Mouse (Mus musculus) midbrain, embryonic 16.5 days (tissue): ENCODE data around the gene Tnfrsf18. TPM values are rescaled to one million over a fixed set of nuclear protein-coding genes. Genes with fewer than 3 reads are reported as not detected.
A peak's percentile ranks its signal among the peaks of the same experiment; 100 is the strongest.

Experiments used
- ATAC-seq: fragments of 200-750 bp; cut with Nextera tagmentation; 2 replicates; pipeline ENCODE4 v1.8.0; 2017; ENCODE audit warnings: moderate TSS enrichment
- H3K27ac ChIP-seq: fragments of 300-500 bp; sonication (generic); 2 replicates; pipeline ENCODE4 v1.5.1; 2014; ENCODE audit warnings: mild to moderate bottlenecking, low read length, mixed read lengths
- H3K27me3 ChIP-seq: fragments of 300-500 bp; sonication (generic); 2 replicates; pipeline ENCODE4 v1.6.1; 2014; ENCODE audit warnings: low read depth, low read length, mixed read lengths; ENCODE audit not compliant: control insufficient read depth, insufficient read depth
- H3K36me3 ChIP-seq: fragments of 300-500 bp; sonication (generic); 2 replicates; pipeline ENCODE4 v1.6.1; 2014; ENCODE audit warnings: mild to moderate bottlenecking, low read length, moderate library complexity, mixed read lengths; ENCODE audit not compliant: control insufficient read depth, insufficient read depth
- H3K4me1 ChIP-seq: fragments of 300-500 bp; sonication (generic); 2 replicates; pipeline ENCODE4 v1.6.1; 2014; ENCODE audit warnings: mild to moderate bottlenecking, low read length, mixed read lengths; ENCODE audit not compliant: control insufficient read depth, insufficient read depth
- H3K4me2 ChIP-seq: fragments of 300-500 bp; sonication (generic); 2 replicates; pipeline ENCODE4 v1.6.1; 2014; ENCODE audit warnings: mild to moderate bottlenecking, low read length, mixed read lengths
- H3K4me3 ChIP-seq: fragments of 300-500 bp; sonication (generic); 2 replicates; pipeline ENCODE4 v1.5.1; 2014; ENCODE audit warnings: low read depth, mild to moderate bottlenecking, low read length, moderate library complexity, mixed read lengths
- H3K9ac ChIP-seq: fragments of 300-500 bp; sonication (generic); 2 replicates; pipeline ENCODE4 v1.6.1; 2014; ENCODE audit warnings: low read depth, low read length, mixed read lengths
- H3K9me3 ChIP-seq: fragments of 300-500 bp; sonication (generic); replicated peaks from 2 replicates; pipeline ENCODE4 v1.6.1; 2014; ENCODE audit warnings: mild to moderate bottlenecking, low read length, mixed read lengths; ENCODE audit not compliant: control insufficient read depth, poor library complexity, severe bottlenecking
- WGBS: fragments of 180-500 bp; shearing (Covaris S2); extraction: QIAGEN DNeasy Blood & Tissue Kit; methylation state at CpG from one replicate; pipeline ENCODE4 v1.1.7; 2014; 5-methylcytosine and 5-hydroxymethylcytosine counted together
- polyA plus RNA-seq: library from polyadenylated mRNA; unstranded; fragments of >200 nt; fragmentation: Nextera tagmentation; extraction: Ambion mirVana; gene quantifications from 2 replicates; pipeline ENCODE4 v1.2.1, GENCODE M21; 2015

Gene Tnfrsf18
- polyA plus RNA-seq, 1 experiment from 2014 or later = 2.4 TPM

DNA sequence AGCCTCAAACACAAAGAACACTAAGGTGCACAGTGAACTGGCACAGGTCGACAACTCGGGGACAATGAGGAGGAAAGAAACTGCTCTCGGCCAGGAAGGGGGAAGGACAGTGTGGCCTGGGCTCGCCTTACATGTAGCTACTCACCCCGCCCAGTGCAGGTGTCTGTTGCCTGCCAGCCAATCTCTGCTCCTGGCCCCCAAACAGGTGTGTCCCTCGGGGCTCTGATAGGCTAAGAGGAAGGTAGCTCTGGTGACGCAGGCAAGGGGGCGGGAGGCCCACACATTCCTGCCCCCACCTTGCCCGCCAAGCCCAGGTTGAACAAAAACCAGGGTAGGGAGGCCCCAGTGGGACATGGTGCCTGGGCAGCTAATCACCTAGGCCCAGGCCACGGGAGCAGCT is 33.7 kb downstream of the Tnfrsf18 start:
- no peak overlapping the region for H3K4me3 ChIP-seq
- no peak overlapping the region for H3K4me2 ChIP-seq
- no peak overlapping the region for H3K9ac ChIP-seq
- H3K27ac ChIP-seq = no peak overlapping the region
- ATAC-seq = no peak
- H3K9me3 ChIP-seq = no peaks in the 10 kb centered on the region
- 47% methylated on average over 10 of the region's 10 CpGs for WGBS
- H3K36me3 ChIP-seq = no peaks in the 10 kb centered on the region
- no peaks in the 10 kb centered on the region for H3K27me3 ChIP-seq
- peaks cover 6% of the 10 kb centered on the region; the same call in 1 of the 2 replicates for H3K4me1 ChIP-seq

DNA sequence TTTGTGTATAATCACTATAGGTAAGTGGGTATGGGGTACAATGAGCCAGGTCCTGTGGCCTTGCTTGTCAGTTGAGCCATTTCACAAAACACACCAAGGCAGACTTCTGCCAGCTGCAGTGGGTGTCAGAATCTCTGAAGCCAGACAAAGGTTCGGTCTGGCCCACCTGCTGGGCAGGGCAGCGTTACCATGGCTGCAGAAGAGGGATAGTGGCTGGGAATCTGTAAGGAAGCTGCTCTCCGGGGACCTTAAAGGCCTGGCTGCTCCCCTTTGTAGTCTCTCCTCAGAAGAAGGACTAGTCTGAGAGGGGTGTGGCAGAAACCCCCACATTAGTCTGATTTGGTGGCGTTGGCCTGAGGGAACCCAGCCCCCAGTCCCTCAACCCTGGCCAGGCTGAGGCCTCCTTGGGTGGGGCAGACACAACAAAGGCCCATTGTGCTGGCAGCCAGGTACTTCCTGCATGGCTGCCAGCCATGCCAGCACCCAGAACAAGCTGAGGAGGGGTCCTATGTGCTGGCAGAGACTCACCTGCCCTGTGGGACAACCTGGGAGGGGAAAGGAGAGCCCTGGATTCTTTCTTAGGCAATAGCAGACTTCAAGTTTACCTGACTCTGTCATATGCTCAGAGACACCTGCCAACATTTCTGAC is 38.0 kb downstream of the Tnfrsf18 start:
- peak overlapping the region; percentile 33; the same call in 1 of the 2 replicates for H3K27ac ChIP-seq

DNA sequence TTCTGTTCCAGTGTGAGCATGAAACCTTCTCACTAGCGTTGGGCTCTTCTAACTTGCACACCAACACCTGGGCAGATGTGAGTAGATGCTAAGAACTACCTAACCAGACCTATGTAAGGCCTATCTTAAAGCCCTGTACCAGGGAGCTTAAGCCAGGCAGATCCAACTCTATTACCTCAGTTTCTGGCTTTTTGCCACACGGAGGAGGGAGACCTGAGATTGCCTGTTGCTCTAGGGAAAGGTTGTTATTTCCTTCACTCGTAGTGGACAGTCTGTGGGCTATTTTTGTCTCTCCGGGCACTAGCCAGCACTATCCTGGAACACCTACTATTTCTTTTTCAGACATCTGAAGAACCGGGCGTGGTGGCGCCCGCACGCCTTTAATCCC is 38.5 kb downstream of the Tnfrsf18 start:
- H3K27ac ChIP-seq = no peak overlapping the region; the same call in 1 of the 2 replicates
- WGBS = 79% methylated on average over 9 of the region's 9 CpGs
- no peak overlapping the region for H3K4me3 ChIP-seq
- no peaks in the 10 kb centered on the region for H3K9me3 ChIP-seq
- H3K4me2 ChIP-seq = no peak overlapping the region
- ATAC-seq = no peak
- H3K4me1 ChIP-seq = peaks cover 6% of the 10 kb centered on the region; the same call in 1 of the 2 replicates
- no peaks in the 10 kb centered on the region for H3K27me3 ChIP-seq
- no peak overlapping the region for H3K9ac ChIP-seq
- H3K36me3 ChIP-seq = no peaks in the 10 kb centered on the region

More for the DNA sequence above, 38.0 kb downstream of the Tnfrsf18 start:
- no peak overlapping the region for H3K4me2 ChIP-seq
- H3K27me3 ChIP-seq = no peaks in the 10 kb centered on the region
- ATAC-seq = no peak
- WGBS = 3% methylated on average over 4 of the region's 4 CpGs
- H3K4me1 ChIP-seq = peaks cover 6% of the 10 kb centered on the region; the same call in 1 of the 2 replicates
- peak overlapping the region; percentile 20; the same call in 1 of the 2 replicates for H3K9ac ChIP-seq
- H3K9me3 ChIP-seq = no peaks in the 10 kb centered on the region
- no peak overlapping the region for H3K4me3 ChIP-seq
- H3K36me3 ChIP-seq = no peaks in the 10 kb centered on the region

DNA sequence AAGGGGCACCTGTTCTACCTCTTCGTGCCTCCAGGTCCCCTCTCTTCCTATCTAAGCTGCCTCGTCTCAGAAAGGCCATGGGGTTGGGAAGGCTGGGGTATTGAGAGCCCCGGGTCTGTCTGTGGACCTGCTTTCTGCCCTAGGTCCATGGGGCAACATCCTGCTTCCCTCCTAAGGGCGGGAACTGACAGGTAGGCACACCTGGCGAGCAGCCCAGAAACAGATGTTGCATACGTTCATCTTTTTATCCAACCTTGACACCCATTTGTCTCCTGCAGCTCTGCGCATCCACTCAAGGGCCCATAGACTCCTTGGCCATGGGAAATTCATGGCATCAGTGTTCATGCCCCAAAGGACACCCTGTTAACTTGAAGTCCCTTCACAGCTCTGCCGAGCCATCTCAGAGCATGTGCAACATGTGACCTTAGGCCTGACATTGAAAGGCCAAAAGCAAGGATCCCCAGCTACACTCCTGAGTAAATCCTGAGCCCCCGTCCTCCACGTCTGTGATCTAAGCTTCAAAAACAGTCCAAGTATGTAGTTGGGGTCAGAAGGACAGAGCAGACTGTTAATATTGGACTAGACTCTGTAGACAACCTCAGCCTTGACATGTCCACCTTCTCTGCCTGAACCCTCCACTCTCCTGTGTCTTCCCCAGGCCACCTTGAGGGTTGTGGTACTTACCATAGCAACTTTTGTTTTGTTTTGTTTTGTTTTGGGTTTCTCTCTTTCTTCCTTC is 39.4 kb downstream of the Tnfrsf18 start:
- Histone ChIP-seq H3K4me3 (no peak overlapping the region), H3K27ac (no peak overlapping the region), H3K36me3 (no peaks in the 10 kb centered on the region), H3K9ac (no peak overlapping the region), H3K9me3 (no peaks in the 10 kb centered on the region), H3K4me2 (no peak overlapping the region), H3K4me1 (peaks cover 6% of the 10 kb centered on the region; the same call in 1 of the 2 replicates), H3K27me3 (no peaks in the 10 kb centered on the region)
- ATAC-seq = no peak
- WGBS = 89% methylated on average over 10 of the region's 10 CpGs

DNA sequence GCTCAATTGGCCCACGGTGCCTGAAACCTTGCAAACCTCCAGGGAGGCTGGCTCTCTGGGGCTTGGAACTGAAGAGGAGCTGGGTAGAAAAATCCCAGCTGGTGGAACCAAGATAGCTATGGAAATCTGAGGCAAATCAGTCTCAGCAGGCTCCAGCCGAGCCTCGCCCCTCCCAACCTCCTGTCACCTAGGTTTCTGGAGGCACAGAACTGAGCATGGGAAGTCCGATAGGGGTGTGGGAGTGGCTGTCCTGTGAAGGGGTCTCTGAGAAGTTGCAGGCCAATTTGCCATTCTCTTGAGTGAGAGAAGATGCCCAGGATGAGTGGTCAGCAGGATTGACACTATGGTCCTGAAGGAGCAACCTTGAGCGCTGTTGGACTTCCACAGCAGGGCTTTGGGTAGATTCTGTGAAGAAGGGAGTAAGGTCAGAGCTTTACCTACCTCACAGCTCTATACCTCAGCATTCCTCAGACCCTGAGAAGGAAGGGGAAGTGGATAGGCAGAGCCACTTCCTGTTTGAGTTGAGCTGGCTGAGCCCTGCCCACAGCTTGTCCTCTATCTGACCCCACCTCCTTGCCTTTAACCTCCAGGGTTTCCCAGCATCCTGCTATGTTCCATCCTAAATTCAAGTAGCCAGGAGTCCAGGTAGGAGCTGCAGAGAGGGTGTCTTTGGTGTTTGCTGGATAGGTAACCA is 41.4 kb downstream of the Tnfrsf18 start:
- Histone ChIP-seq H3K9ac (no peak overlapping the region), H3K9me3 (no peaks in the 10 kb centered on the region), H3K27ac (no peak overlapping the region), H3K4me2 (no peak overlapping the region), H3K27me3 (no peaks in the 10 kb centered on the region), H3K36me3 (no peaks in the 10 kb centered on the region), H3K4me3 (no peak overlapping the region), H3K4me1 (peaks cover 9% of the 10 kb centered on the region)
- no peak for ATAC-seq
- 81% methylated on average over 5 of the region's 5 CpGs for WGBS

DNA sequence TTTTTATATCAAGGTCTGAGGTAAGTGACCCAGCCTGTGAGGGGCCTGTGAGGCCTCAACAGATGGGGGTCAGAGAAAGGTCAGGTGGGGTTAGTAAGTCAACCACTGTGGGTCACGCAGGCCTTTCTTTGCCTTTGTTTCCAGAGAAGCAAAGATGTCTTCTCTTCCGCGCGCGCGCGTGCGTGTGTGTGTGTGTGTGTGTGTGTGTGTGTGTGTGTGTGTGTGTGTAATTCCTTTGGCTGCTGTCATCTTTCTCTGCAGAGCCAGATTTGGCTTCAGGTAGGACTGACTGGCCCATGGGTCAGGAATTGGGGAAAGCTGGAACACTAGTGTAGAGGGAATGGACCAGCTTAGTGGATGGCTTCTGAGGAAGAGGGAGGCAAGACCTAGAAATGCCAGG is 43.7 kb downstream of the Tnfrsf18 start:
- no peaks in the 10 kb centered on the region for H3K9me3 ChIP-seq
- H3K27me3 ChIP-seq = no peaks in the 10 kb centered on the region
- WGBS = 85% methylated on average over 8 of the region's 8 CpGs
- no peak overlapping the region for H3K27ac ChIP-seq
- no peak overlapping the region for H3K4me3 ChIP-seq
- no peak overlapping the region for H3K9ac ChIP-seq
- H3K4me2 ChIP-seq = no peak overlapping the region
- ATAC-seq = no peak
- H3K36me3 ChIP-seq = no peaks in the 10 kb centered on the region
- peaks cover 3% of the 10 kb centered on the region; the same call in 1 of the 2 replicates for H3K4me1 ChIP-seq

DNA sequence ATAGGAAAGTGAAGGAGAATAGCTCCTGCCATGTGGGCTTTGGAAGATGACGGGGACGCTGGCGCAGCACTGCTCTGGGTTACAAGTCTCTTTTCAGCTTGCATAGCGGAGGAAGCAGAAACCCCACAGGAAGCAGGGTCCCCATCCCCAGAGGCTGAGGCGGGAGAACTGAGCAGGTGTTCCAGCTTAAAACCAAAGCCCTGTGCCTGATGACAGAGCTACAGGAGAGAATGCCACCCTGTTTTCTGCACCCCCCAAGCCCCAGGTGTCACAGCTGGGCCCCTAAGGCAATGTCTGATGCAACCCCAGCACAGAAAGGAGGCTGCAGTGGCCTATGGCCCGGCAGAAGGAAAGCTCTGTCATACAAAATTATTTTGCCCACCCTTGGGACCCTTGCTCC is 44.3 kb downstream of the Tnfrsf18 start:
- ATAC-seq = no peak
- no peak overlapping the region for H3K4me2 ChIP-seq
- H3K4me1 ChIP-seq = peaks cover 3% of the 10 kb centered on the region; the same call in 1 of the 2 replicates
- H3K9me3 ChIP-seq = no peaks in the 10 kb centered on the region
- no peak overlapping the region for H3K4me3 ChIP-seq
- WGBS = 32% methylated on average over 6 of the region's 6 CpGs
- no peaks in the 10 kb centered on the region for H3K36me3 ChIP-seq
- peak overlapping the region; percentile 4; the same call in 1 of the 2 replicates for H3K9ac ChIP-seq
- no peak overlapping the region for H3K27ac ChIP-seq
- H3K27me3 ChIP-seq = no peaks in the 10 kb centered on the region

DNA sequence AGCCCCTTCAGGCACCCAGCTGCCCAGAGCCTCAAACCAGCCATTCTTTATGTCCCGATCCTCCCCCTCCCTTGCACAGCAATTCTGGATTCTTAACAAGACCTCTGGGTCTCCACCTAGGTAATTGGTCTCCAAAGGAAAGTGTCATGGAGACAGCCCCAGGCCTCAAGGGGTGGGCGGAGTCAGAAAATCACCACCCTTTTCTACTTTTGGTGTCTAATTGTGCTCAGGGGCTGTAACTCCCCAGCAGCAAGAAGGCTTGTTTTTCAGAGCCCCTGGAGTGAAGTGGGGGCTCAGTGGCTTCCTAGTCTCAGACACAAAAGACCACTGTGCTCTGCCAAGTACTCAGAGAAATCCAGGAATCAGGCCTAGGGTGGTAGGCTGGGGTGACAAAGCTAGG is 44.8 kb downstream of the Tnfrsf18 start:
- H3K27ac ChIP-seq = no peak overlapping the region
- no peaks in the 10 kb centered on the region for H3K36me3 ChIP-seq
- H3K4me2 ChIP-seq = no peak overlapping the region
- ATAC-seq = no peak
- no peaks in the 10 kb centered on the region for H3K27me3 ChIP-seq
- WGBS = 57% methylated on average over 2 of the region's 2 CpGs
- H3K4me3 ChIP-seq = no peak overlapping the region
- peaks cover 3% of the 10 kb centered on the region; the same call in 1 of the 2 replicates for H3K4me1 ChIP-seq
- H3K9ac ChIP-seq = no peak overlapping the region
- no peaks in the 10 kb centered on the region for H3K9me3 ChIP-seq
